Mouse (Mus musculus) embryonic facial prominence, embryonic 11.5 days (tissue): ENCODE results near the gene Lman2. TPM values are rescaled to one million over a fixed set of nuclear protein-coding genes. Genes with fewer than 3 reads are reported as not detected.
A peak's percentile ranks its signal among the peaks of the same experiment; 100 is the strongest.

ENCODE experiments used
- ATAC-seq: fragments of 200-750 bp; cut with Nextera tagmentation; replicated peaks from 2 replicates; pipeline ENCODE4 v1.8.0; 2017; ENCODE audit warnings: low read depth; ENCODE audit not compliant: insufficient number of reproducible peaks, low FRiP score, low TSS enrichment
- DNase-seq: peaks from one replicate; pipeline ENCODE4 v3.0.0-alpha.2; 2015; ENCODE audit warnings: low spot score
- H3K27ac ChIP-seq: fragments of 300-500 bp; sonication (generic); replicated peaks from 2 replicates; pipeline ENCODE4 v1.5.1; 2014; ENCODE audit warnings: mild to moderate bottlenecking, low read depth, low read length, control low read depth
- H3K27me3 ChIP-seq: fragments of 300-500 bp; sonication (generic); 2 replicates; pipeline ENCODE4 v1.6.1; 2014; ENCODE audit warnings: mild to moderate bottlenecking, low read length, moderate library complexity, mixed read lengths; ENCODE audit not compliant: control insufficient read depth, insufficient read depth
- H3K36me3 ChIP-seq: fragments of 300-500 bp; sonication (generic); replicated peaks from 2 replicates; pipeline ENCODE4 v1.6.1; 2014; ENCODE audit warnings: low read depth, mild to moderate bottlenecking, low read length, moderate library complexity, mixed read lengths; ENCODE audit not compliant: control insufficient read depth, insufficient read depth
- H3K4me1 ChIP-seq: fragments of 300-500 bp; sonication (generic); 2 replicates; pipeline ENCODE4 v1.6.1; 2014; ENCODE audit warnings: low read length, mixed read lengths; ENCODE audit not compliant: control insufficient read depth, insufficient read depth
- H3K4me2 ChIP-seq: fragments of 300-500 bp; sonication (generic); 2 replicates; pipeline ENCODE4 v1.6.1; 2014; ENCODE audit warnings: low read depth, mild to moderate bottlenecking, control low read depth, low read length, moderate library complexity
- H3K4me3 ChIP-seq: fragments of 300-500 bp; sonication (generic); 2 replicates; pipeline ENCODE4 v1.5.1; 2014; ENCODE audit warnings: low read depth, low read length, control low read depth
- H3K9ac ChIP-seq: fragments of 300-500 bp; sonication (generic); replicated peaks from 2 replicates; pipeline ENCODE4 v1.6.1; 2014; ENCODE audit warnings: mild to moderate bottlenecking, control low read depth, low read length
- H3K9me3 ChIP-seq: fragments of 300-500 bp; sonication (generic); replicated peaks from 2 replicates; pipeline ENCODE4 v1.6.1; 2016; ENCODE audit warnings: mild to moderate bottlenecking, low read length, inconsistent platforms, mixed read lengths; ENCODE audit not compliant: control insufficient read depth
- WGBS: fragments of 180-500 bp; shearing (Covaris S2); extraction: QIAGEN DNeasy Blood & Tissue Kit; methylation state at CpG from one replicate; pipeline ENCODE4 v1.1.7; 2014; 5-methylcytosine and 5-hydroxymethylcytosine counted together
- polyA plus RNA-seq: library from polyadenylated mRNA; unstranded; fragments of >200 nt; fragmentation: Nextera tagmentation; extraction: Ambion mirVana; gene quantifications from 2 replicates; pipeline ENCODE4 v1.2.1, GENCODE M21; 2014

The Lman2 gene
- polyA plus RNA-seq, 1 experiment from 2014 or later, result 78.1 TPM

DNA sequence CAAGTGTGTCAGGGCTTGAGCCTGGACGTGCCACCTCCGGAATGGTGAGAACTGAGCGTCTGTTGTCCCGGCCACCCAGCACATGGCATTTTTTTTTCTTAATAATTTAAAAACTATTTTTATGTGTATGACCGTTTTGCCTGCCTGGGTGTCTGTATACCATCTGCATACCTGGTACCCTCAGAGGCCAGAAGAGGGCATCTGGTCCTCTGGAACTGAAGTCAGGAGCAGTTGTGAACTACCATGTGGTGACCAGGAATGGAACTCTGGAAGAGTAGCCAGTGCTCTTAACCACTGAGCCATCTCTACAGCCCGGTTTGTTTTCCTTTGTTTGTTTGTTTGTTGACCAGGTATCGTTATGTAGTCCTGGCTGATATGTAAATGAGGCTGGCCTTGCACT is 5.8 kb upstream of the Lman2 start:
- WGBS, result 79% methylated on average over 7 of the region's 7 CpGs
- Histone ChIP-seq H3K27me3 (no peaks in the 10 kb centered on the region), H3K36me3 (no peaks in the 10 kb centered on the region), H3K27ac (no peak overlapping the region), H3K4me2 (no peak overlapping the region), H3K4me3 (no peak overlapping the region), H3K9ac (no peak overlapping the region), H3K4me1 (no peaks in the 10 kb centered on the region), H3K9me3 (no peaks in the 10 kb centered on the region)
- ATAC-seq (no peak), DNase-seq (no peak)

DNA sequence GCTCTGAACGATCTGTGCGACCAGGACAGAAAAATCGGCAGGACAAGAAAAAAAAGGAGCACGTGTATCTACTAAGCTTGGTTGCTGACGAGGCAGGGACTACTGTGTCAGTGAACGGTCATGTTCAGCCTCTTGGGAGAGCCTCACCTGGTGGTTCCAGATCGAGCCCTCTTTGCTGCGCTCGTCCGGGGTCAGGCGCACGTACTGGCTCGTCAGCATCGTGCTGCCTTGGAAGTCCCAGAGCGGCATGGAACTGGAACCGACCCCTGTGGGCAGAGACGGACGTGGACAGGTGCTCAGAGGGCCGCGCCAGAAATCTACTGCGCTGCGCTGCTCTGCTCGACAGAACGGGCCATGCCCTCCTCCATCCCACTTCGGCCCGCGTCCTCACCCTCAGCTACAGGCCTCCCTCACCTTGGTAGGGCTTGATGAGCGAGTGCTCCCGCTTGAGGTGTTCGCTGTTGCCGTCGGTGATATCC is 570 bp downstream of the Lman2 start:
- no peaks in the 10 kb centered on the region for H3K36me3 ChIP-seq
- peak overlapping the region; percentile 87 for H3K9ac ChIP-seq
- DNase-seq, result peak; percentile 3
- no peaks in the 10 kb centered on the region for H3K9me3 ChIP-seq
- H3K4me1 ChIP-seq, result no peaks in the 10 kb centered on the region; the same call in 1 of the 2 replicates
- peak overlapping the region; percentile 98 for H3K4me3 ChIP-seq
- peak; percentile 46 for ATAC-seq
- no peaks in the 10 kb centered on the region; the same call in 1 of the 2 replicates for H3K27me3 ChIP-seq
- peak overlapping the region; percentile 74 for H3K4me2 ChIP-seq
- peak overlapping the region; percentile 80 for H3K27ac ChIP-seq
- under 1% methylated on average over 32 of the region's 32 CpGs for WGBS

DNA sequence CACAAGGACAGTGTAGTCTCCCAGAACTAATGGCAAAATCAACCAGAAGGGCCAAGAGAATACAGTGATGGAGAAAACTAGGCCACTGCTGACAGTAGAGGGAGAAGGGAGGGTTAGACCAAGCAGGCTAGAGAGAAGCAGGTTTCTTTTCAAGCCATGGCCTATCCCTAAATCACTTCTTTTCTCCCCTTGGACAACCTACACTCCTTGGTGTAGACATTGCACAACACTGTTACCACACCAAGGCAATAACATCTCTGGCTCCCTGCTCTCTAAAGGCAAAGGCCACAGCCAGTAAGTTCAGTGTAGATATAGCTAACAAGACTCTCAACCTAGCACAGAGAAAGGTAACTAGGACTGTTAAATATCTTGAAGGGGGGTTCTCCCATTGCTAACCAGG is 1.4 kb downstream of the Lman2 start:
- Histone ChIP-seq H3K4me3 (peak overlapping the region; percentile 98), H3K27me3 (no peaks in the 10 kb centered on the region; the same call in 1 of the 2 replicates), H3K4me2 (peak overlapping the region; percentile 74), H3K36me3 (no peaks in the 10 kb centered on the region), H3K4me1 (no peaks in the 10 kb centered on the region; the same call in 1 of the 2 replicates), H3K27ac (no peak overlapping the region), H3K9ac (no peak overlapping the region), H3K9me3 (no peaks in the 10 kb centered on the region)
- ATAC-seq (no peak), DNase-seq (no peak)

DNA sequence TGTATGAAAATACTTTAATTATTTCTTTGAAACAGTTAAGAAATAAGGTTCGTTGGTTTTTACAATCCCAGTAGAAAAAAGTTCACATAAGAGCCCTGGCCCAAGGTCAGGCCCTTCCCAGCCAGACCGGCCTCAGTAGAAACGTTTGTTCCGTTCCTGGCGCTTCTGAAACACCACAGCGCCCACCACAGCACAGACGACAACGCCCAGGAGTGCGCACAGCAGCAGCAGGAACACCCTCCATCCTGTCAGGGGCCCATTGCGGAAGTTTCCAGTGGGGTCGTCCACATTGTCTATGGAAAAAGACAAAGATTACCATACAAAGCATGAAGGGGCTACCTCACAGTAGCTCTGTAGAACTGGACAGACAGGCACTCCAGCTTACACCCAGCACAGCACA is 15.8 kb downstream of the Lman2 start:
- no peaks in the 10 kb centered on the region for H3K27me3 ChIP-seq
- DNase-seq, result no peak
- no peaks in the 10 kb centered on the region for H3K4me1 ChIP-seq
- H3K4me3 ChIP-seq, result no peak overlapping the region
- no peak overlapping the region for H3K27ac ChIP-seq
- peaks cover 30% of the 10 kb centered on the region for H3K36me3 ChIP-seq
- no peaks in the 10 kb centered on the region for H3K9me3 ChIP-seq
- H3K9ac ChIP-seq, result no peak overlapping the region
- 84% methylated on average over 11 of the region's 11 CpGs for whole genome bisulfite sequencing
- no peak overlapping the region for H3K4me2 ChIP-seq
- no peak for ATAC-seq

DNA sequence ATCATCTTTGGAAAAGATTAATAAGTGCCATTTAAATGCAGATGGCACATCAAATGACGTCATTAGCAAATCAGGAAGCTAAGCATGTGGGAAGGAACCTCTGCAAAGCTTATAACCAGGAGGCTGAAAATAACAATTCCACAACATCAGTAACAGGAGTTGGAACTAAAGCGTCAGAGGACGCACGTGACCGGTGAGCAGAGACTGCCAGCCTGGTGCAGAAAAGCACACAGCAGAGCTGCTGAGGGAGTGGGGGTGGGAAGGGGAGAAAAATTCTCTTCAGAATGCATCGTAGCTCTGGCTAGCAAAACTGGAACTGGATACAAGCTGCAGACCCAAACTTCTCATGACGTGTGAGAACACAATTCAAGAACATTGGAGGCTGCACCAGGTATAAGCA is 18.3 kb downstream of the Lman2 start:
- ATAC-seq (no peak), DNase-seq (no peak)
- Histone ChIP-seq H3K9ac (no peak overlapping the region), H3K4me1 (no peaks in the 10 kb centered on the region), H3K4me2 (no peak overlapping the region), H3K9me3 (no peaks in the 10 kb centered on the region), H3K27me3 (no peaks in the 10 kb centered on the region), H3K4me3 (no peak overlapping the region), H3K36me3 (peaks cover 19% of the 10 kb centered on the region), H3K27ac (no peak overlapping the region)
- WGBS, result 86% methylated on average over 7 of the region's 7 CpGs

DNA sequence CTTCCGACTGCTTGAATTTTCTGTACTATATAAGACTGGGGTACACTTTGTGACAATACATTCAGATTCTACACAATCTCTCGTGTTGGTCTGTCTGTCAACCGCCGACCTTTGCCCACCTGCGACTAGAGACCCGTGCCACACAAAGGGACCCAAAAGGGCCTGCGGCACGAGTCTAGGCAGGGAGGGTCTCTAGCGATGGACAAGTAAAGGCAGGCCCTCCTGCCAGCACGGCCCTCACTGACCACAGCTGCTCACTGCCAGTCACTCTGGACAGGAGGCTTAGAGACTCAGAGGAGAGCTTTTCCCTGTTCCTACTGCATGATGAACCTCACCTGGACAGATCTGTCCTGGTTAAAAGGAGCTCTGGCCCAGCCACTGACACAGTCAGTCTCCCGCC is 20.1 kb downstream of the Lman2 start:
- Histone ChIP-seq H3K4me3 (no peak overlapping the region), H3K4me2 (no peak overlapping the region), H3K4me1 (no peaks in the 10 kb centered on the region), H3K27me3 (no peaks in the 10 kb centered on the region), H3K9ac (no peak overlapping the region), H3K36me3 (peaks cover 19% of the 10 kb centered on the region; the same call in 1 of the 2 replicates), H3K27ac (no peak overlapping the region), H3K9me3 (no peaks in the 10 kb centered on the region)
- 43% methylated on average over 11 of the region's 11 CpGs for WGBS
- ATAC-seq (no peak), DNase-seq (no peak)

DNA sequence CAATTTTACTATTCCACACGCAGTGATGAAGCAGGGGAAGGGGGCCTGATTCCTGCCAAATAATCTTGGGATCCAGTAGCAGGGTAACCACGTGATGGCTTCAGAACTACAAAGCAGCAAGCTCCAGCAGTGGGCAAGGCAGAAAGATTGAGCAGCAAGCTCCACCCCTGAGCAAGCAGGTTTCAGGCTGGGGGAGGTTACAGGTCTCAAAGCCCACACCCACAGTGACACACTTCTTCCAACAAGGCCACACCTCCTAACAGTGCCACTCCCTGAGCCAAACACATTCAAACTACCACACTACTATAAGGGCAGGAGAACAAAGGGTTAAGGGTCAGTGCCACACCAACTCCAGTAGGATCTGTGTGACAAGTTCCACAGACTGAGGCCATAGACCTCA is 23.3 kb downstream of the Lman2 start:
- 25% methylated on average over 2 of the region's 2 CpGs for WGBS
- Histone ChIP-seq H3K9ac (no peak overlapping the region), H3K27me3 (no peaks in the 10 kb centered on the region), H3K4me3 (no peak overlapping the region), H3K4me2 (no peak overlapping the region), H3K36me3 (no peaks in the 10 kb centered on the region), H3K4me1 (no peaks in the 10 kb centered on the region), H3K27ac (no peak overlapping the region), H3K9me3 (no peaks in the 10 kb centered on the region)
- no peak for DNase-seq
- ATAC-seq, result no peak

DNA sequence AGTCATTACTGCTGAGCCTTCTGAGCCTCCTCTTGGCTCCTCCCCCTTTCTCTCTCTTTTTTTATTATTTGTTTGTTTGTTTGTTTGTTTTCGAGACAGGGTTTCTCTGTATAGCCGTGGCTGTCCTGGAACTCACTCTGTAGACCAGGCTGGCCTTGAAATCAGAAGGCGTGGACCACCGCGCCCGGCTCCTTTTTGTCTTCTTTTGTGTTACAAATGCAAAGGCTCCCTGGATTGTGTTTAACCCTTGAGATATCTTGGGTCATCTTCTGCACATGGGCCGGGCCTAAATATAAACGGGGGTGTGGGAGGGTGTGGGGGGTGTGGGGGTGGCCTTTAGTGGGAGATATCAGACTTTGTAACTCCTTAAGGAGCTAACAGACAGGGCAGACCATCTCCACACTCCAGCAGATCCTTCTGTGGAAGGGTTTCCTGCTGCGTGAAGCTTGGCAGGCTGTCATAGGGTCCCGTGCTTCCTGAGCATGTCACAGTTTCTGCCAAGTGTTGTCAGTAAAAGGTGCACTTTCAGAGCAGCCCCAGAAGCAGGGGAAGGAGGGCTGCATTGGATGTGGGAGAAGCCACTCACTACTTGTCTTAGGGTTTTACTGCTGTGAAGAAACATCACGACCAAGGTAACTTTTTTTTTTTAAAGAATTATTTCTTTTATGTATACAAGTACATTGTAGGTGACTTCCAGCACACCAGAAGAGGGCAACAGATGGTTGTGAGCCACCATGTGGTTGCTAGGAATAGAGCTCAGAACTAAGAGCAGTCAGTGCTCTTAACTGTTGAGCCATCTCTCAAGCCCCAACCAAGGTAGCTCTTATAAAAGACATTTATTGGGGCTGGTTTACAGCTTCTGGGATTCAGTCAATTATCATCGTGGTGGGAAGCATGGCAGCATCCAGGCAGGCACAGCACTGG is 24.2 kb downstream of the Lman2 start:
- DNase-seq, result no peak
- WGBS, result 76% methylated on average over 12 of the region's 12 CpGs

More for the DNA sequence above, 24.2 kb downstream of the Lman2 start:
- Histone ChIP-seq H3K27ac (no peak overlapping the region), H3K9me3 (no peaks in the 10 kb centered on the region), H3K4me1 (no peaks in the 10 kb centered on the region), H3K9ac (no peak overlapping the region), H3K27me3 (no peaks in the 10 kb centered on the region), H3K4me2 (no peak overlapping the region), H3K4me3 (no peak overlapping the region), H3K36me3 (no peaks in the 10 kb centered on the region)
- ATAC-seq, result no peak
